Mouse (Mus musculus) E14TG2a.4 (cell line): ENCODE measurements around the gene Rcor3.

ENCODE experiments used
- H3K27me3 ChIP-seq: 2 replicates; pipeline ENCODE4 v1.6.1; 2014; ENCODE audit warnings: low read length, control low read depth; ENCODE audit not compliant: insufficient read depth
- H3K36me3 ChIP-seq: 2 replicates; pipeline ENCODE4 v1.6.1; 2014; ENCODE audit warnings: low read length, control low read depth; ENCODE audit not compliant: insufficient read depth
- H3K4me1 ChIP-seq: replicated peaks from 2 replicates; pipeline ENCODE4 v1.6.1; 2014; ENCODE audit warnings: low read depth, low read length, control low read depth
- H3K4me3 ChIP-seq: replicated peaks from 2 replicates; pipeline ENCODE4 v1.5.1; 2014; ENCODE audit warnings: mild to moderate bottlenecking, low read length
- H3K9me3 ChIP-seq: 2 replicates; pipeline ENCODE4 v1.6.1; 2014; ENCODE audit warnings: low read length, control low read depth
- CTCF ChIP-seq: conservative IDR thresholded peaks from 2 replicates; pipeline ENCODE4 v1.5.1; 2014; ENCODE audit warnings: low read length
- NANOG ChIP-seq: IDR thresholded peaks from 2 replicates; pipeline ENCODE4 v1.6.1; 2014; ENCODE audit warnings: borderline replicate concordance, low read length, mixed read lengths
- POU5F1 ChIP-seq: IDR thresholded peaks from 2 replicates; pipeline ENCODE4 v1.6.1; 2014; ENCODE audit warnings: low read length, borderline replicate concordance

The Rcor3 gene

DNA sequence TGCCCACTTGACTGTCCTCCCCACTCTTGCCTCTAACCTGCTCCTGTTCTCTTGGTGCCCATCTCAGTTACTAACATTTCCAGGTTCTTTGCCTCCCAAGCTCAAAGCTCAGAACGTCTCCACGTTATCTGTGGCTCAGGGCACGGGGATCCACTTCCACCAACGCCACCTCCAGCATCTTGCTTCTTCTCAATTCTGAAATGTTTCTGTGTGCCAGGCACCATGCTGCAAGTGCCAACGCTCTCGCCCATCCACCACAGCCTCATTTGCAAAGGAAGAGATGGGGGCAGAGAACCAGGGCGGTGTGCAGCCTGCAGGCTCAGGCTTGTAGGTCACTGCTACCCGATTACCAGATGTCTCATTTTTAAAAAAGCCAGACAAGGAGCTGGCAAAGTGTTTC is 85.4 kb downstream of the Rcor3 start:
- H3K4me1 ChIP-seq, result no peaks in the 10 kb centered on the region
- no peak for TF ChIP-seq CTCF
- TF ChIP-seq NANOG, result no peak
- TF ChIP-seq POU5F1, result no peak
- H3K36me3 ChIP-seq, result no peaks in the 10 kb centered on the region
- H3K4me3 ChIP-seq, result no peak overlapping the region
- H3K27me3 ChIP-seq, result no peaks in the 10 kb centered on the region
- H3K9me3 ChIP-seq, result no peaks in the 10 kb centered on the region
